Mouse (Mus musculus): Measurements from ENCODE around the gene Slfnl1. TPM values are rescaled to one million over a fixed set of nuclear protein-coding genes. Genes with fewer than 3 reads are reported as not detected.
A peak's percentile ranks its signal among the peaks of the same experiment; 100 is the strongest.

The Slfnl1 gene
- polyA plus RNA-seq, 1 experiment from 2014 or later, result not detected

DNA sequence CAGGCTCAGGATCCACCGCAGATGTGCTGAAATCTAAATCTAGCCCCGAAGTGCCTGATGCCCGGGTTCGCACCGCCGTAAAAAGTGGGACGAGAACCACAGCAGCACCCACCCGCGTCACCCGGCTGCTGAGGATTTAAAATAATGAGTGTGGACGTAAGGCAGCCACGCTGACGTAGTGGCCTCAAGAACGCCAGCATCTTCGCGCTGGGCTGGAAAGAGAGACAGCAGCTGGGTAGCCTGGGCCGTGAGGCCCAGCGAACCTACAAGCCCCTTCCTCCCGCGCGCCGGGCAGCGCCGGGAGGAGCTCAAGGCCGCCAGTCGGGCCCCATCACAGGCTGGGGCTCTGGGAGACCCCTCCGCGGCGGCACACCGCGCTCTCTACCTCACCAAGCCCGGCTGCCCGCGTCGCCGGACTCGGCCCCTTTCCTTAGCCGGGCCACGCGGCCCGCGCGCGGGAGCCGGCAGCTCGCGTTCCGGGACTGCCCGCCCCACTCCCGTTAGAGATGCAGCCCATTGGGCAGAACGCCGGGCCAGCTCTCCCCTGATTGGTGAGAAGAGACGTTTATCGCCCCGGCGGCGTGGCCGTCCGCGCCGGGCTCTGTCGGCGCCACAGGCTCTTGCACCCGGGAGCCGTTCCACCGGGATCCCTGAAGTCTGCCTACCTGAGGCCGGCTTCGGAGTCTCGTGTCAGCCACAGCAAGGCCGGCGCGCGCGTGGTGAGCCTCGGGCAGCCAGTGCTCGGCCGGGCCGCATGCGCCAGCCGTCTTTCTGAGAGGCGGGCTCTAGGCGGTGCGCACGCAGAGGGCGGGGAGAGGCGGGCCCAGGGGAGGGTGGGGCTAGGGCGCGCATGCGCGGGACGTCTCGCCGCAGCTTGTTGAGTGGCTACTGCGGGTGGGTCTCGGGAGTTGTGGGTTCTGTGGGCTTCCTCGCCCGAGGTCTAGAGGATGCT is 37.7 kb downstream of the Slfnl1 start, which contains the start of gene Ctps:
Ctps (minus strand) TSS at position 791 of the 952 bp plus-strand sequence.
- Histone ChIP-seq H3K36me3 (ENCODE audit: control insufficient read depth, insufficient read depth, low read length) (no peaks in the 10 kb centered on the region), H3K4me3 (ENCODE audit: low read depth, low read length) (peak within 1 kb of the TSS; percentile 62), H3K4me2 (ENCODE audit: low read depth, severe bottlenecking) (peak within 1 kb of the TSS; percentile 64), H3K27me3 (ENCODE audit: control insufficient read depth, insufficient read depth, low read length) (no peaks in the 10 kb centered on the region), H3K4me1 (ENCODE audit: control insufficient read depth, insufficient read depth, low read length) (peaks cover 18% of the 10 kb centered on the region), H3K27ac (replicated peaks; ENCODE audit: low read depth, low read length) (peak within 1 kb of the TSS; percentile 76), H3K9me3 (ENCODE audit: control insufficient read depth, low read length) (no peaks in the 10 kb centered on the region), H3K9ac (ENCODE audit: low read length) (peak within 1 kb of the TSS; percentile 80)
- under 1% methylated on average over 78 of the region's 97 CpGs for WGBS
- DNase-seq (ENCODE audit: low spot score), result peak; percentile 97
- ATAC-seq (ENCODE audit: insufficient number of reproducible peaks, low FRiP score, low TSS enrichment, low read depth), result peak; percentile 96

DNA sequence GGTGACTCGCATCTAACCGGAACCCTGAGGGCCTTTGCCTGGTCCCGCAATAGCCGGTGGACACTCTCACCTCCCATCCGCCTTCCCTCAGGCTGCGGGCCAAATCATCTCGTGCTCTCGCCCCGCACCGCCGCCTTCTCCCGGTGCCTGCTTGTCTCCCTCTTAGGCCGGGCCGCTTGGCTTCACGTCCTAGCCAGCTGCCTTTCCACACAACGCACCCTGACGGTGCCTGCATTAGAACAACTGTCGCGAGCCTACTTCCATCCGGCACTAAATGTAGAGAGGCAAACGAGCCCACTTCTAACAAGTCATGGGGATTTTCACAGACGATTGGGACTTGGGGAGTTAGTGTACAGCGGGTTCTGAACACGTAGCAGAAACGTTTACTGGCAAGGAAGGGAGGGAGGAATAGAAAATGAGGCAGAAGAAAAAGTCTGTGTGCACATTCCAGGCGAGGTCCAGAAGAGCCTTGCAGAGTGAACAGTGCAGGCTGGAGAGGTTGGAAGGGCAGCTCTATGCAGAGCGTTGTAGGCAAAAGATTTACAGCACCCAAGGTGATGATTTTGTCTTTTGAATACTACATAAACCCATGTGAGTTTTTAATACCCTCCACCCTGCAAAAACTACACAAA is 38.5 kb downstream of the Slfnl1 start:
- H3K27me3 ChIP-seq (ENCODE audit: control insufficient read depth, insufficient read depth, low read length), result no peaks in the 10 kb centered on the region
- H3K4me3 ChIP-seq (ENCODE audit: low read depth, low read length), result peak overlapping the region; percentile 62
- ATAC-seq (ENCODE audit: insufficient number of reproducible peaks, low FRiP score, low TSS enrichment, low read depth) (peak; percentile 58), DNase-seq (ENCODE audit: low spot score) (no peak)
- H3K4me1 ChIP-seq (ENCODE audit: control insufficient read depth, insufficient read depth, low read length), result peaks cover 18% of the 10 kb centered on the region
- peak overlapping the region; percentile 80 for H3K9ac ChIP-seq (ENCODE audit: low read length)
- 1% methylated on average over 27 of the region's 27 CpGs for WGBS
- no peaks in the 10 kb centered on the region for H3K36me3 ChIP-seq (ENCODE audit: control insufficient read depth, insufficient read depth, low read length)
- H3K9me3 ChIP-seq (ENCODE audit: control insufficient read depth, low read length), result no peaks in the 10 kb centered on the region
- H3K27ac ChIP-seq (replicated peaks; ENCODE audit: low read depth, low read length), result peak overlapping the region; percentile 76
- H3K4me2 ChIP-seq (ENCODE audit: low read depth, severe bottlenecking), result peak overlapping the region; percentile 64

DNA sequence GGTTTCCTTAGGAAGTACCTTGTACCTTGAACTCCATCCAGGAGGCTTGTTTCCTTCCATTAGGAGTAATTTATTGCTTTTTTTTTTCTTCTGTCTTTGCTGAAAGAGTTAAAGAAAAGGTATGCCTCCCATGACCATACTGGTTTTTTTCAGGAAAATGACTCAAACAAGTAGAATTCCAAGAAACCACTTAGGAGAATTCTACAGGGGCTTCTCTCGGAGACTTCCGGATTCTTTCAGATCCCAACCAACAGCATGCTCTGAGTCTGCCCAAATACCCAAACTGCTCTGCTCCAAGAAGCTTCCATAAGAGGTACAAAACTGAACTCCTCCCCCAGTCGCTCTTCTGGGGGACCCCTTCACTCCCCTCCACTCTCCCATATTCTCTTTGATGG is 39.0 kb downstream of the Slfnl1 start:
- H3K9ac ChIP-seq (ENCODE audit: low read length), result no peak overlapping the region

DNA sequence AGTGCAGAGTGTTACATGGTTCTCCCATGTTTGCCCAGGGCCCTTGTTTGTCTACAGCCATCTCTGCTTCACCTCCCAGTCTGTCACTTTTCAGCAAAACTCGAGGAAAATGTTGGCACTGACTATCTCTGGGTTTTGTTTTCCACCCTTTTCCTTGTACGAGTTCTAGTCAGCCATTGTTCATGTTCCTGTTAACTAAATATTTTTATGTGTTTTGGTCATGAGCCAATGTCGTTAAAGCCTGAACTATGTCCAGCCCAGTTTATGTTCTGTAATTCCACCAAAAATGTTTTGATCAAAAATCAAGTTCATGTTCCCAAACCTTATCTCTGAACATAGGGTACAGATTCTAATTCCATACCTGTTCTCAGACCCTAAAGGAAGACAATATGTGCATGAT is 39.7 kb downstream of the Slfnl1 start:
- Histone ChIP-seq H3K9ac (ENCODE audit: low read length) (no peak overlapping the region), H3K36me3 (ENCODE audit: control insufficient read depth, insufficient read depth, low read length) (no peaks in the 10 kb centered on the region), H3K9me3 (ENCODE audit: control insufficient read depth, low read length) (no peaks in the 10 kb centered on the region), H3K4me2 (ENCODE audit: low read depth, severe bottlenecking) (no peak overlapping the region), H3K4me1 (ENCODE audit: control insufficient read depth, insufficient read depth, low read length) (peaks cover 18% of the 10 kb centered on the region), H3K27ac (replicated peaks; ENCODE audit: low read depth, low read length) (no peak overlapping the region), H3K27me3 (ENCODE audit: control insufficient read depth, insufficient read depth, low read length) (no peaks in the 10 kb centered on the region), H3K4me3 (ENCODE audit: low read depth, low read length) (no peak overlapping the region)
- ATAC-seq (ENCODE audit: insufficient number of reproducible peaks, low FRiP score, low TSS enrichment, low read depth) (no peak), DNase-seq (ENCODE audit: low spot score) (no peak)
- WGBS, result 75% methylated on average over 3 of the region's 3 CpGs

More for the DNA sequence above, 39.0 kb downstream of the Slfnl1 start:
- Histone ChIP-seq H3K27me3 (ENCODE audit: control insufficient read depth, insufficient read depth, low read length) (no peaks in the 10 kb centered on the region), H3K27ac (replicated peaks; ENCODE audit: low read depth, low read length) (no peak overlapping the region), H3K4me2 (ENCODE audit: low read depth, severe bottlenecking) (peak overlapping the region; percentile 64), H3K36me3 (ENCODE audit: control insufficient read depth, insufficient read depth, low read length) (no peaks in the 10 kb centered on the region), H3K9me3 (ENCODE audit: control insufficient read depth, low read length) (no peaks in the 10 kb centered on the region), H3K4me3 (ENCODE audit: low read depth, low read length) (no peak overlapping the region), H3K4me1 (ENCODE audit: control insufficient read depth, insufficient read depth, low read length) (peaks cover 18% of the 10 kb centered on the region)
- DNase-seq (ENCODE audit: low spot score) (no peak), ATAC-seq (ENCODE audit: insufficient number of reproducible peaks, low FRiP score, low TSS enrichment, low read depth) (no peak)
- 76% methylated on average over 3 of the region's 3 CpGs for WGBS

DNA sequence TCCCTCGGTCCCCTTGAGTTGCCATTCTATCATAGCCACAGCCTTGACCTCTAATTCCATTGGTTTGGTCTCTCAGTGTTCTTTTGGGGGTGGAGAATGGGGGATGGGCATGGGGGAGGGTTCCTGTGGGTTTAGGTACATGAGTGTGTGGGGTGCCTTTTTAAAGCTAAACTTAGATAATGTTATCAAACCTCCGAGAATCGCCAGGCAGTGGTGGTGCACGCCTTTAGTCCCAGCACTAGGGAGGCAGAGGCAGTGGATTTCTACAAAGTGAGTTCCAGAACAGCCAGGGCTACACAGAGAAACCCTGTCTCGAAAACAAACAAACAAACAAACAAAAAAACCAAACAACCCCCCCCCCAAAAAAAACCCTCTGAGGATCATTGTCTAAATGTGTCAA is 48.9 kb downstream of the Slfnl1 start:
- Histone ChIP-seq H3K9ac (ENCODE audit: low read length) (no peak overlapping the region), H3K4me1 (ENCODE audit: control insufficient read depth, insufficient read depth, low read length) (no peaks in the 10 kb centered on the region), H3K27me3 (ENCODE audit: control insufficient read depth, insufficient read depth, low read length) (no peaks in the 10 kb centered on the region), H3K4me2 (ENCODE audit: low read depth, severe bottlenecking) (no peak overlapping the region), H3K36me3 (ENCODE audit: control insufficient read depth, insufficient read depth, low read length) (no peaks in the 10 kb centered on the region), H3K4me3 (ENCODE audit: low read depth, low read length) (no peak overlapping the region), H3K27ac (replicated peaks; ENCODE audit: low read depth, low read length) (no peak overlapping the region), H3K9me3 (ENCODE audit: control insufficient read depth, low read length) (no peaks in the 10 kb centered on the region)
- 79% methylated on average over 5 of the region's 5 CpGs for WGBS
- DNase-seq (ENCODE audit: low spot score) (no peak), ATAC-seq (ENCODE audit: insufficient number of reproducible peaks, low FRiP score, low TSS enrichment, low read depth) (no peak)

DNA sequence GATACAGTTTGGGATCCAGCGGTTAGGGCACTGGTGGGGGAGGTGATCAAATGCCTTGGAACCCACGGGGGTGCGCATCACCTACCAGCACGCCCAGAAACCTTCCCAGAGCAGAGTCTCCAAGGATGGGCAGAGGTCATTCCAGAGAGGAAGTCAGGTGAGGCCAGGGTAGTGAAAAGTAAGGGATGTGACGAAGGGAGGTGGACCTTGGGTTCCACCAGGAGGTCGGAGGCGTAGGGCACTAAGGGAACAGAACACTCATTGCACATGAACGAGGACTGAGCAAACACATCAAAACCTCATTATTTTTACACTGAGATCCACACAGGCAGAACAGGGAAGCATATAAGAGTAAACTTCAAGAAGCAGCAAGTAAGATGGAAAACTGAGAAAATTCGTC is 49.7 kb downstream of the Slfnl1 start:
- Histone ChIP-seq H3K27me3 (ENCODE audit: control insufficient read depth, insufficient read depth, low read length) (no peaks in the 10 kb centered on the region), H3K4me1 (ENCODE audit: control insufficient read depth, insufficient read depth, low read length) (no peaks in the 10 kb centered on the region), H3K4me3 (ENCODE audit: low read depth, low read length) (no peak overlapping the region), H3K27ac (replicated peaks; ENCODE audit: low read depth, low read length) (no peak overlapping the region), H3K9me3 (ENCODE audit: control insufficient read depth, low read length) (no peaks in the 10 kb centered on the region), H3K36me3 (ENCODE audit: control insufficient read depth, insufficient read depth, low read length) (no peaks in the 10 kb centered on the region), H3K9ac (ENCODE audit: low read length) (no peak overlapping the region), H3K4me2 (ENCODE audit: low read depth, severe bottlenecking) (no peak overlapping the region)
- ATAC-seq (ENCODE audit: insufficient number of reproducible peaks, low FRiP score, low TSS enrichment, low read depth) (no peak), DNase-seq (ENCODE audit: low spot score) (no peak)
- WGBS, result 83% methylated on average over 9 of the region's 9 CpGs

Other genes with a start within 250 kb of the Slfnl1 start
- gene Foxo6, start 244.9 kb upstream of the Slfnl1 start, polyA plus RNA-seq (2014; fragmentation: Nextera tagmentation; extraction: Ambion mirVana), result 0.07 and 0.11 TPM in 2 replicates
- 36.9 and 42.2 TPM in 2 replicates for gene Scmh1, start 127.0 kb upstream of the Slfnl1 start, polyA plus RNA-seq (2014; fragmentation: Nextera tagmentation; extraction: Ambion mirVana)
- gene Ctps, start 38.0 kb downstream of the Slfnl1 start, polyA plus RNA-seq (2014; fragmentation: Nextera tagmentation; extraction: Ambion mirVana), result 138 and 142 TPM in 2 replicates
- gene Gm8439, start 56.5 kb downstream of the Slfnl1 start, polyA plus RNA-seq (2014; fragmentation: Nextera tagmentation; extraction: Ambion mirVana), result not detected in 2 replicates
- gene Cited4, start 134.3 kb downstream of the Slfnl1 start, polyA plus RNA-seq (2014; fragmentation: Nextera tagmentation; extraction: Ambion mirVana), result 5.9 and 7.3 TPM in 2 replicates
- 5.1 and 6.1 TPM in 2 replicates for gene Kcnq4, start 216.4 kb downstream of the Slfnl1 start, polyA plus RNA-seq (2014; fragmentation: Nextera tagmentation; extraction: Ambion mirVana)

Data from limb, embryonic 11.5 days (tissue).